Mouse (Mus musculus) induced T-regulatory cell, adult 2 months (primary cell): ENCODE measurements around the gene Gm3047.
"Not testable (repeated sequence)": the region's sequence is repeated elsewhere in the genome, so short reads cannot be mapped to it uniquely, and the experiment has no call there.

ENCODE experiments used
- DNase-seq: peaks from one replicate; pipeline ENCODE4 v3.0.0-alpha.2; 2012; ENCODE audit warnings: low read depth

Gene Gm3047

DNA sequence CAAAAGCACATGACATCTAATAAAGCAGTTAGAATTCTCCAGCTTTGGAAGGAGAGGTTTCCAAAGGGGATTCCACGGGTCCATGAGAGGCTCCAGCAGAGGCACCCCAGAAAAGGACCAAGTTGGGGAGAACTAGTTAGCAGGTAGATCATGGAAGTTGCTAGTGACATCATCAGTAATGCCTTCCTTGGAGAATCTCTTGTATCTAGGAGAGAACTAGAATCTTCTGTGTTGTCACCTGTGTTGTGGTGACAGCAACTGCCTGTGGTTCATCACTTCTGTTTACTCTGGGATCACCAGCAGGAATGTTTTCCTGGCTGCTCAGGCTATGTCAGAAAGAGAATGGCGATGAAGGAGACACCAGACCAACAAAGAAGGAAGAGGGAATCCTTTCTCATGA lies at the start of gene Gm3047:
Gene Gm3047 (plus strand): TSS at position 301 of the 400 bp plus-strand sequence.
- not testable (repeated sequence) for DNase-seq
